Mouse (Mus musculus) mature B cell (primary cell): ENCODE results near the gene Sit1.
"Not testable (repeated sequence)": the region's sequence is repeated elsewhere in the genome, so short reads cannot be mapped to it uniquely, and the experiment has no call there.

Source experiments
- in situ Hi-C: fragments of 300-500 bp; cut with MboI; formaldehyde crosslinking; loops from 2 replicates; pipeline ENCODE4 v1.14.3; 2019

The Sit1 gene

GRCm38 (mm10) chr4:43499407-43500333 lies 16.1 kb upstream of the Sit1 start, which contains the start of gene Arhgef39:
Gene Arhgef39 (minus strand): TSS chr4:43499695.
- in situ Hi-C loops: no loop called here

GRCm38 (mm10) chr4:43498983-43499382 lies 15.4 kb upstream of the Sit1 start:
- in situ Hi-C loops: no loop called here

- in situ Hi-C loops: no loop called here
Measured at GRCm38 (mm10) chr4:43497946-43498345, 14.4 kb upstream of the Sit1 start.

- in situ Hi-C loops: no loop called here
Measured at GRCm38 (mm10) chr4:43497405-43497804, 13.9 kb upstream of the Sit1 start.

- in situ Hi-C loops: no loop called here
Measured at GRCm38 (mm10) chr4:43496587-43496986, 13.1 kb upstream of the Sit1 start.

- in situ Hi-C loops: no loop called here
Measured at GRCm38 (mm10) chr4:43493846-43494240, 10.3 kb upstream of the Sit1 start.

GRCm38 (mm10) chr4:43493186-43493845 lies 9.8 kb upstream of the Sit1 start:
- in situ Hi-C loops: no loop called here

- in situ Hi-C loops: no loop called here
Measured at GRCm38 (mm10) chr4:43492821-43493185, 9.3 kb upstream of the Sit1 start, which contains the start of gene Ccdc107. Gene Ccdc107 (plus strand): TSS chr4:43492900.

GRCm38 (mm10) chr4:43492101-43492820 lies 8.7 kb upstream of the Sit1 start:
- in situ Hi-C loops: no loop called here

GRCm38 (mm10) chr4:43490801-43491200 lies 7.3 kb upstream of the Sit1 start:
- in situ Hi-C loops: no loop called here

- in situ Hi-C loops: no loop called here
Measured at GRCm38 (mm10) chr4:43489611-43490010, 6.1 kb upstream of the Sit1 start.

- in situ Hi-C loops: not testable (repeated sequence)
Measured at GRCm38 (mm10) chr4:43485666-43486065, 2.1 kb upstream of the Sit1 start.

- in situ Hi-C loops: loop anchor here (5.0 kb wide), 1 partner anchor 40 kb away; the partner anchor contains the start of gene Tesk1
Measured at GRCm38 (mm10) chr4:43482591-43482990, 943 bp downstream of the Sit1 start.

- in situ Hi-C loops: loop anchor here (5.0 kb wide), 1 partner anchor 40 kb away; the partner anchor contains the start of gene Tesk1
Measured at GRCm38 (mm10) chr4:43481894-43482456, 1.6 kb downstream of the Sit1 start.

- in situ Hi-C loops: loop anchor here (5.0 kb wide), 1 partner anchor 39 kb away; the partner anchor contains the start of gene Tesk1
Measured at GRCm38 (mm10) chr4:43480985-43481384, 2.5 kb downstream of the Sit1 start.

- in situ Hi-C loops: no loop called here
Measured at GRCm38 (mm10) chr4:43478906-43479832, 4.4 kb downstream of the Sit1 start.

GRCm38 (mm10) chr4:43478534-43478858 lies 5.0 kb downstream of the Sit1 start:
- in situ Hi-C loops: no loop called here

GRCm38 (mm10) chr4:43477857-43478533 lies 5.5 kb downstream of the Sit1 start:
- in situ Hi-C loops: no loop called here

- in situ Hi-C loops: no loop called here
Measured at GRCm38 (mm10) chr4:43476604-43477003, 6.9 kb downstream of the Sit1 start.

- in situ Hi-C loops: no loop called here
Measured at GRCm38 (mm10) chr4:43473636-43474035, 9.9 kb downstream of the Sit1 start.
